Mouse (Mus musculus) liver, embryonic 14.5 days (tissue): ENCODE measurements around the gene Hhat.

Source experiments
- CTCF ChIP-seq: IDR thresholded peaks from 2 replicates; pipeline ENCODE4 v1.5.1; 2016; ENCODE audit warnings: antibody characterized with exemption, low read depth, control low read depth
- EP300 ChIP-seq: IDR thresholded peaks from 2 replicates; pipeline ENCODE4 v1.6.1; 2016; ENCODE audit warnings: antibody characterized with exemption, low read depth

GRCm38 (mm10) chr1:192477556-192477955, 293.5 kb downstream of the Hhat start:
- TF ChIP-seq EP300 (no peak), CTCF (no peak)
